Mouse (Mus musculus): Measurements from ENCODE around the gene Gdap1l1. TPM values are rescaled to one million over a fixed set of nuclear protein-coding genes. Genes with fewer than 3 reads are reported as not detected.
A peak's percentile ranks its signal among the peaks of the same experiment; 100 is the strongest.

Gdap1l1 gene
- polyA plus RNA-seq, 1 experiment: 96.6 TPM

DNA sequence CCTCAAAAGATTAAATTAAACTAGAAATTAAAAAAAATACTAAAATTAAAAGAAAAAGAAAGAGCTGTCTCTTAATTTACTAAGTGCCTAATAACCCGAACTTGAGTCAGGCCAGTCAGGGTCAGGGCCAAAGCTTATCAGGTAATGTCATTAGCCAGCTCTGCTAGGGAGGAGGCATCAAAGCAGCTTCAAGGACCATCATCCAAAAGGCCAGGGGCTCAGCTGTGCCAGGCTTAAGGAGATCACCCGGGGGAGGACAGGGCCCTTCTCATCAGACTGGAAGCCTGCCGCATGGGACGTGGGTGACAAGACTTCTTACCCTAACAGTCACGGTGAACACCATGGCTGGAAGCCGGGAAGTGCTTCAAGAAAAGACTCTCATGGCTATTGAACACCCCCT is 29.3 kb downstream of the Gdap1l1 start:
- Histone ChIP-seq H3K27ac (ENCODE audit: insufficient read depth, low read length) (no peak overlapping the region), H3K4me1 (ENCODE audit: control insufficient read depth, insufficient read depth, low read length) (peaks cover 3% of the 10 kb centered on the region), H3K4me3 (ENCODE audit: insufficient read depth, low read length) (no peak overlapping the region)
- TF ChIP-seq CTCF (IDR thresholded peaks at IDR 0.05; ENCODE audit: extremely low read depth, insufficient read depth, low read length) (no peak), POLR2A (IDR thresholded peaks at IDR 0.05; ENCODE audit: extremely low read depth, insufficient read depth, low read length) (no peak)

DNA sequence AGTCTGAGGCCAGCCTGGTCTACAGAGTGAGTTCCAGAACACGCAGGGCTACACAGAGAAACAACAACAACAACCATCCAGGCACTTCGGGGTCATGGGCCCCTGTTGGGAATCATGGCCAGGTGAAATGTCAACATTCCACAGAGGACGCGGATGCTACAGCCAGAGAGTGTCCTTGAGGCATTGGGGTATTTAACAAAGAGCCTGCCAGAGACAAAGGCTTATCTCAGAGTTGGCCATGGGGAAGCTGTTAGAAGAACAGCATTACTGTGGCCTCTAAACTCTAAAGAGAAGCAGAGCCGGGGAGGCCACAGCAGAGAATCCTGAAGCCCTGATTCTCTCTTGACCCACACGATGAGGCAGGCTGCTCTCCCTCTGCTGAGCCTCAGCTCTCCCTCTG is 30.6 kb downstream of the Gdap1l1 start:
- H3K4me3 ChIP-seq (ENCODE audit: insufficient read depth, low read length): no peak overlapping the region
- TF ChIP-seq POLR2A (IDR thresholded peaks at IDR 0.05; ENCODE audit: extremely low read depth, insufficient read depth, low read length) (no peak), CTCF (IDR thresholded peaks at IDR 0.05; ENCODE audit: extremely low read depth, insufficient read depth, low read length) (no peak)
- H3K27ac ChIP-seq (ENCODE audit: insufficient read depth, low read length): no peak overlapping the region
- H3K4me1 ChIP-seq (ENCODE audit: control insufficient read depth, insufficient read depth, low read length): peaks cover 3% of the 10 kb centered on the region

- Histone ChIP-seq H3K4me3 (ENCODE audit: insufficient read depth, low read length) (no peak overlapping the region), H3K27ac (ENCODE audit: insufficient read depth, low read length) (no peak overlapping the region), H3K4me1 (ENCODE audit: control insufficient read depth, insufficient read depth, low read length) (peaks cover 3% of the 10 kb centered on the region)
- TF ChIP-seq CTCF (IDR thresholded peaks at IDR 0.05; ENCODE audit: extremely low read depth, insufficient read depth, low read length): no peak
Observed at GRCm38 (mm10) chr2:163469711-163470110, 31.4 kb downstream of the Gdap1l1 start.

GRCm38 (mm10) chr2:163471136-163471535 is 32.9 kb downstream of the Gdap1l1 start:
- TF ChIP-seq POLR2A (IDR thresholded peaks at IDR 0.05; ENCODE audit: extremely low read depth, insufficient read depth, low read length) (no peak), CTCF (IDR thresholded peaks at IDR 0.05; ENCODE audit: extremely low read depth, insufficient read depth, low read length) (no peak)
- peaks cover 3% of the 10 kb centered on the region for H3K4me1 ChIP-seq (ENCODE audit: control insufficient read depth, insufficient read depth, low read length)
- H3K27ac ChIP-seq (ENCODE audit: insufficient read depth, low read length): no peak overlapping the region
- peak overlapping the region; percentile 68; the same call in 1 of the 2 replicates for H3K4me3 ChIP-seq (ENCODE audit: insufficient read depth, low read length)

DNA sequence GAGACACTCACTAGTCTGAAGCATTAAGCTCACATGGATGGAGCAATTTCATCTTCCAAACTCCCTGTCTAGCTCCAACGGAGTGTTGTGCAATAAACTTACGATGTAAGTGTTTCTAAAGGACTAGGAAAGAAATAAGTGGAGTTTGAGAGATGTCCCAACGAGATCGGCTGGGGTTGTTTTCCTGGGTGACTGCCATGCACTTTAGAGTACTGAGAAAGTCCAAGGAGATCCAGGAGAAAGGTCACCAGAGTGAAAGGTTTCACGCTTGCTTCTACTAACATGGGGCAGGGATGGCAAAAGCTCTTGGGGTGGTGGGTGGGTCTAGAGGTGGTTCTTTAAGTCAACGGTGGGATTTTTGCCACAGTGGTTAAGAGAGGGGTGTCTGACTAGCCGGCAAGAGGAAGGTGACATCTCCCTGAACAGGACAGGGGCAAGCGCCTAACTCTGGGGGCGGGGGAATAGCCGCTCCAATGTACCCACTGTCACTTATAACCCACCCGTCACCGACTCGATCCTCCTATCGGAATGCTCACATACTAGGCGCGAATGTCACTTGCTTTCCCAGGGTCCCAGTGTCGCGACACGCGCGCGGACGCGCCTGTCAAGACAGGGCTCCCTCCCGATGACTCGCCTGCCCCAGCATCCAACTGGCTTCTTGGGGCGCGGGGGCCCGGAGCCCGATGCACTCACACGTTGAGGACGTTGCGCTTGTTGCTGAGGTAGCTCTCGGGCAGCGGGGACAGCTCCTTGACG is 33.6 kb downstream of the Gdap1l1 start:
- H3K4me3 ChIP-seq (ENCODE audit: insufficient read depth, low read length): peak overlapping the region; percentile 68
- no peak for TF ChIP-seq CTCF (IDR thresholded peaks at IDR 0.05; ENCODE audit: extremely low read depth, insufficient read depth, low read length)
- TF ChIP-seq POLR2A (IDR thresholded peaks at IDR 0.05; ENCODE audit: extremely low read depth, insufficient read depth, low read length): no peak
- no peak overlapping the region; the same call in 1 of the 2 replicates for H3K27ac ChIP-seq (ENCODE audit: insufficient read depth, low read length)
- peaks cover 3% of the 10 kb centered on the region for H3K4me1 ChIP-seq (ENCODE audit: control insufficient read depth, insufficient read depth, low read length)

DNA sequence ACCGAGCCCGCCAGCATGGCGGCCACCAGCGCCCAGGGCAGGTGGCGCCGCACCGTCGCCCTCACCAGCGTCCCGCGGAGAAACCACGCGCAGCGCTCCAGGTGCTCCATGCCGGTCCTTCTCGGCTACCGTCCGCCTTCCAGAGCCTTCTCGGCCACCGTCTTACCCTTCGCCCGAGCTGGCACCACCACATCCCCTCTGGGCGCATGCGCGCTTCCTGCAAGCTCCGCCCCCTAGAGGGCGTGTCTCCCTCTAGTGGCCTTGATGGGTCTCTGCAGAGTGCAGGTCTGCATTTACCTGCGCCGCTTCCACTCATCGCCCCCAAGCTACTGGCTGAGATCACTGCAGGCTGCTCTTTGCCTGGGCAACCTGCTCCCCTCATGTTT is 34.2 kb downstream of the Gdap1l1 start, which contains the start of gene Fitm2:
Gene Fitm2 (minus strand): TSS at position 164 of the 386 bp plus-strand sequence.
- peak; percentile 92 for TF ChIP-seq CTCF (IDR thresholded peaks at IDR 0.05; ENCODE audit: extremely low read depth, insufficient read depth, low read length)
- peak; percentile 76 for TF ChIP-seq POLR2A (IDR thresholded peaks at IDR 0.05; ENCODE audit: extremely low read depth, insufficient read depth, low read length)
- Histone ChIP-seq H3K27ac (ENCODE audit: insufficient read depth, low read length) (no peak within 1 kb of the TSS; the same call in 1 of the 2 replicates), H3K4me1 (ENCODE audit: control insufficient read depth, insufficient read depth, low read length) (peaks cover 3% of the 10 kb centered on the region), H3K4me3 (ENCODE audit: insufficient read depth, low read length) (peak within 1 kb of the TSS; percentile 68)

GRCm38 (mm10) chr2:163480191-163480825 is 42.0 kb downstream of the Gdap1l1 start:
- H3K27ac ChIP-seq (ENCODE audit: insufficient read depth, low read length): no peak overlapping the region
- H3K4me3 ChIP-seq (ENCODE audit: insufficient read depth, low read length): no peak overlapping the region
- TF ChIP-seq CTCF (IDR thresholded peaks at IDR 0.05; ENCODE audit: extremely low read depth, insufficient read depth, low read length) (peak; percentile 19; the same call in 1 of the 2 replicates), POLR2A (IDR thresholded peaks at IDR 0.05; ENCODE audit: extremely low read depth, insufficient read depth, low read length) (no peak)
- H3K4me1 ChIP-seq (ENCODE audit: control insufficient read depth, insufficient read depth, low read length): no peaks in the 10 kb centered on the region

DNA sequence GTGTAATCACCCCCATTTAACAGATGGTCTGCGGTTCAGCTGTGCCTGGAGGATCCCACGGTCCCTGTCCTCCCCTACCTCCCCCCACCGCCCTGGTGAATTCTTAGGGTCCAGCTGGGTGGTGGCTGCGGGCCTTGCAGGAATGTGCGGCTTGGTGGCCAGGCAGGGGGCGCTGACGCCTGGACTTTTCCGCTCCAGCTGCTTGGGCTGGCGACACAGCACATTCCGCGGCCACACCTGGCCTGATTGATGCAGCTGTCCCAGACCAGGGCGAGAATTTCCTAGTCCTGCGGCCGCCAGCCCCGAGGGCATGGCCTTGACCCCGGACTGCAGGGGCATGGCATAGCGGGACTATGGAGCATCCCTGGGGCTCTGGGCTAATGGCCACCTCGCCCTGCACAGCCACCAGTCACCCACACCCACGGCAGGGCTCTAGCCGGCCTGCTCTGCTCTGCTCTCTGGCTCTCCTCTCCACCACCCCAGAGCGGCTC is 43.3 kb downstream of the Gdap1l1 start:
- Histone ChIP-seq H3K4me3 (ENCODE audit: insufficient read depth, low read length) (no peak overlapping the region), H3K4me1 (ENCODE audit: control insufficient read depth, insufficient read depth, low read length) (no peaks in the 10 kb centered on the region), H3K27ac (ENCODE audit: insufficient read depth, low read length) (no peak overlapping the region)
- TF ChIP-seq CTCF (IDR thresholded peaks at IDR 0.05; ENCODE audit: extremely low read depth, insufficient read depth, low read length): no peak
- TF ChIP-seq POLR2A (IDR thresholded peaks at IDR 0.05; ENCODE audit: extremely low read depth, insufficient read depth, low read length): no peak

GRCm38 (mm10) chr2:163487360-163487759 is 49.1 kb downstream of the Gdap1l1 start:
- H3K4me1 ChIP-seq (ENCODE audit: control insufficient read depth, insufficient read depth, low read length): no peaks in the 10 kb centered on the region
- TF ChIP-seq POLR2A (IDR thresholded peaks at IDR 0.05; ENCODE audit: extremely low read depth, insufficient read depth, low read length) (no peak), CTCF (IDR thresholded peaks at IDR 0.05; ENCODE audit: extremely low read depth, insufficient read depth, low read length) (no peak)

More at GRCm38 (mm10) chr2:163487360-163487759, 49.1 kb downstream of the Gdap1l1 start:
- H3K27ac ChIP-seq (ENCODE audit: insufficient read depth, low read length): no peak overlapping the region
- H3K4me3 ChIP-seq (ENCODE audit: insufficient read depth, low read length): no peak overlapping the region

Measured in cortical plate, adult 2 months (tissue).